Comparison of ENCODE assay signal across 7 mouse cellular contexts in the genomic region with DNA sequence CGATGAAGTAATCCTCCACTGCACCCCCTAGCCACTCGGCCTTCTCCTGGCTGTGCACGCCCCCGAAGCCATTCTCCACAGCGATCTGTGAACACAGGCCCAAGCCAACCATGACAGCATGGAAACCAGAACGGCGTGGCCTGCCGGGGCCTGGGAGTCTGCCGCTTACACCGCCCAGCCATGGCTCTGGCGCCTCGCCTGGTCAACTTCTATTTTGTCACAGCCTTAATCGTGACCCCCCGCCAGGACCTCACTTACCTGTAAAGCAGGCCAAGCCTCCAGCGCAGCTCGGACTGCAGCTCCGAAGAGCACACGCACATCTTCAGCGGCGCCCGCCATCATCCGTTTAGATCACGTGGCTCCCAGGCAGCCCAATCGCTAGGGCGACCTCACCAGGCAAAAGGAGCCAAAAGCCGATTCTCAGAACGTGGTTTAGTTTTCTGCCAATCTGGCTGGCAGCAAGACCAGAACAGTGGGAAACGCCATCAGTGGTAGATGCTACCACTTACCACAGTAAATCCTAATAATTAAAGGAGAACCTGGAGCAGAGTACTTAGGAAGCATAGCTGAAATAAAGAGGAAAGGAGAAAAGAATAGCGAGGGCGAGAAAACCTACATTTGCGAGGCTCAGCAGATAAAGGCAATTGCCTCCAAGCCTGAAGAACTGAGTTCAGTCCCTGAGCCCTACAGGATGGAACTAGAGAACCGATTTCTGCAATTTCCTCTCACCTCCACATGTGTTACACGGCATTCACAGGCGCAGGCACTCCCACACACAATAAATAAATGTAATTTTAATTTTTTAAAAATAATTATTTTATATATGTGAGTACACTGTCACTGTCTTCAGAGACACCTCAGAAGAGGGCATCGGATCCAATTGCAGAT. TPM values are rescaled to one million over a fixed set of nuclear protein-coding genes. Genes with fewer than 3 reads are reported as not detected.
A peak's percentile ranks its signal among the peaks of the same experiment; 100 is the strongest.
DNase-seq lines count a peak whose midpoint lies in the region; ATAC-seq and TF ChIP-seq lines count a peak whose summit lies in the region.

A gene (minus strand): TSS at position 373 of the 888 bp plus-strand sequence.

- peak; percentile 79 for DNase-seq in adrenal gland, postnatal 10 days
- peak; percentile 63 for DNase-seq in embryo, embryonic 9.5 days (ENCODE audit: extremely low spot score)
- peak; percentile 40 to 68 for DNase-seq in gastrocnemius, postnatal 4 days (ENCODE audit: low spot score in 2 of 2)
- peak; percentile 71 to 72 for DNase-seq in left cerebral cortex, postnatal 36 days (ENCODE audit: low spot score in 2 of 2)
- peak; percentile 91 for DNase-seq in midbrain, embryonic 11.5 days (ENCODE audit: low spot score, missing footprints)

- H3K9ac ChIP-seq in intestine, embryonic 16.5 days (ENCODE audit: low read depth, low read length) = peak within 1 kb of the TSS; percentile 74
- peak within 1 kb of the TSS; percentile 56 for H3K9ac ChIP-seq in midbrain, embryonic 11.5 days (ENCODE audit: low read length)

- H3K36me3 ChIP-seq in intestine, embryonic 16.5 days (ENCODE audit: control insufficient read depth, insufficient read depth, low read length) = no peaks in the 10 kb centered on the region
- H3K36me3 ChIP-seq in midbrain, embryonic 11.5 days (ENCODE audit: control insufficient read depth, insufficient read depth, low read length) = no peaks in the 10 kb centered on the region
- no peaks in the 10 kb centered on the region for H3K36me3 ChIP-seq in small intestine, adult 2 months (ENCODE audit: control insufficient read depth, insufficient read depth, low read length)

- no peaks in the 10 kb centered on the region for H3K4me1 ChIP-seq in intestine, embryonic 16.5 days (ENCODE audit: control insufficient read depth, insufficient read depth, low read length)
- H3K4me1 ChIP-seq in midbrain, embryonic 11.5 days (ENCODE audit: control insufficient read depth, insufficient read depth, low read length) = no peaks in the 10 kb centered on the region
- H3K4me1 ChIP-seq in small intestine, adult 2 months (ENCODE audit: control insufficient read depth, insufficient read depth, insufficient read length, low read length) = no peaks in the 10 kb centered on the region

- peak; percentile 92 for ATAC-seq in intestine, embryonic 16.5 days
- ATAC-seq in midbrain, embryonic 11.5 days (ENCODE audit: low FRiP score) = peak; percentile 95

- no peak for TF ChIP-seq CTCF in small intestine, adult 2 months (IDR thresholded peaks at IDR 0.05; ENCODE audit: extremely low read depth, insufficient read length, insufficient replicate concordance, low read depth, low read length)

- H3K27ac ChIP-seq in intestine, embryonic 16.5 days (ENCODE audit: low read length) = peak within 1 kb of the TSS; percentile 33; the same call in 1 of the 2 replicates
- H3K27ac ChIP-seq in midbrain, embryonic 11.5 days (ENCODE audit: low read depth, low read length) = no peak within 1 kb of the TSS
- H3K27ac ChIP-seq in small intestine, adult 2 months (ENCODE audit: insufficient read depth, low read depth, low read length) = peak within 1 kb of the TSS; percentile 18; the same call in 1 of the 2 replicates

- H3K4me3 ChIP-seq in intestine, embryonic 16.5 days (ENCODE audit: low read length) = peak within 1 kb of the TSS; percentile 69
- H3K4me3 ChIP-seq in midbrain, embryonic 11.5 days (ENCODE audit: low read depth, low read length) = peak within 1 kb of the TSS; percentile 37
- H3K4me3 ChIP-seq in small intestine, adult 2 months (ENCODE audit: low read depth, low read length) = peak within 1 kb of the TSS; percentile 100

- no peak for TF ChIP-seq POLR2A in small intestine, adult 2 months (IDR thresholded peaks at IDR 0.05; ENCODE audit: low read depth, low read length)

- intact Hi-C loops in left cerebral cortex, postnatal 36 days (cut with DNase I) = loop anchor here (5.0 kb wide), 1 partner anchor 79 kb away; a partner anchor contains a TSS

- WGBS in intestine, embryonic 16.5 days = 25% methylated on average over 35 of the region's 35 CpGs
- WGBS in midbrain, embryonic 11.5 days = 30% methylated on average over 35 of the region's 35 CpGs
- WGBS in small intestine, adult 2 months = 22% methylated on average over 35 of the region's 35 CpGs

- H3K27me3 ChIP-seq in intestine, embryonic 16.5 days (replicated peaks; ENCODE audit: control insufficient read depth, insufficient read depth, low read length) = no peaks in the 10 kb centered on the region
- no peaks in the 10 kb centered on the region for H3K27me3 ChIP-seq in midbrain, embryonic 11.5 days (ENCODE audit: control insufficient read depth, insufficient read depth, low read length)
- no peaks in the 10 kb centered on the region for H3K27me3 ChIP-seq in small intestine, adult 2 months (ENCODE audit: control insufficient read depth, insufficient read depth, low read length)

- no peaks in the 10 kb centered on the region for H3K9me3 ChIP-seq in intestine, embryonic 16.5 days (ENCODE audit: control insufficient read depth, low read length)
- no peaks in the 10 kb centered on the region for H3K9me3 ChIP-seq in midbrain, embryonic 11.5 days (ENCODE audit: control insufficient read depth, low read length)

- H3K4me2 ChIP-seq in intestine, embryonic 16.5 days (ENCODE audit: low read depth, low read length) = peak within 1 kb of the TSS; percentile 42
- H3K4me2 ChIP-seq in midbrain, embryonic 11.5 days = peak within 1 kb of the TSS; percentile 50

RNA-seq across cellular contexts. Expression of the gene that starts here (rescaled TPM):
- total RNA-seq in adrenal gland, postnatal 10 days (2021) = 10 to 100 TPM; 26.0 to 32.0 TPM
- total RNA-seq in gastrocnemius, postnatal 4 days (2021) = 10 to 100 TPM; 16.8 to 18.1 TPM
- 26.3 and 32.6 TPM in 2 replicates for polyA plus RNA-seq in intestine, embryonic 16.5 days (2015; fragmentation: Nextera tagmentation; extraction: Ambion mirVana)
- total RNA-seq in left cerebral cortex, postnatal 36 days (2021) = 10 to 100 TPM; 72.6 to 75.3 TPM
- 45.7 and 45.8 TPM in 2 replicates for polyA plus RNA-seq in midbrain, embryonic 11.5 days (2014; fragmentation: Nextera tagmentation; extraction: Ambion mirVana)
- polyA plus RNA-seq in small intestine, adult 2 months (2012; rRNA removed) = 0.46 and 0.98 TPM in 2 replicates

Comparison
In these comparisons a context has a peak if more than half of its experiments do, and no peak if none do; other contexts are left out.
1. RNA of the gene that starts here (polyA plus RNA-seq): 45.7 to 45.8 TPM in midbrain, embryonic 11.5 days and 26.3 to 32.6 TPM in intestine, embryonic 16.5 days; 0.46 to 0.98 TPM in small intestine, adult 2 months; every median in the first group is over 10 times any median in the second.
2. H3K4me3 ChIP-seq: peak in every context shown above with its lines; median percentile 100 in small intestine, adult 2 months; 69 in intestine, embryonic 16.5 days; 37 in midbrain, embryonic 11.5 days.
3. Peak in every context shown above with its lines, with median percentiles within 50 percentile points of each other: DNase-seq.